In the genomic region with DNA sequence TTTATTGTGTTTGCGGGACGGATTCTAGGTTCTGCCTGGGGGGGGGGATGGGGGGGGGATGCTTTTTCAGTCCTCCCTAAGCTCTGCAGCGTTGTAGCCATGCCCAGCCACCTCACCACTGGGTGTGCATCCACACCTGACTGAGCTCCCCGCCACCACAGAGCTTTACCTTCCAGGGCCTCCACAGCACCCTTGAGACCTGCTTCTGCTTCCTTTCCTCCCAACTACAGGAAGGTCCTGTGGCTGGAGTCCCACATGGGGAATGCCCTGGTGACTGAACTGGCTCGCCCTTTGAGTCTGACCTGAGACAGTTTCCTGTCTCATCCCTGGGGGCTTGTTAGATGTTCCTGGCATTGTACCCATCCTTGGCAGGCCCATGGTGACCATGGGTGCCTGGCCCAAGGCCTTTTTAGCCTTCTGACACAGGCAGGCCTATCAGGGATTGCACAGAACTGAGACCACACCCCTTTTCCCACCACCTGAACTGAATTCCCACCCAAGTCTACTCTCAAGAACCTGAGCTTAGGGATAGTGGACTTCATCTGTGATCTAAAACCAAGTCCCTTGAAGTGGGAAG, we compare ENCODE assay signal across 14 mouse cellular contexts. TPM values are rescaled to one million over a fixed set of nuclear protein-coding genes. Genes with fewer than 3 reads are reported as not detected.
DNase-seq lines count a peak whose midpoint lies in the region; ATAC-seq and TF ChIP-seq lines count a peak whose summit lies in the region.
"Had no signal": no experiment of that assay in that cellular context is flagged by ENCODE, and none has a peak within 500 bp of the region (broad histone marks: within the 10 kb centered on the region; RNA-seq: fewer than 3 reads in every experiment).

No protein-coding gene starts in this region.

- H3K4me2 ChIP-seq in neural tube, embryonic 12.5 days (replicated peaks), result peak overlapping the region; percentile 77
- H3K4me2 ChIP-seq in hindbrain, postnatal 0 days (ENCODE audit: low read depth, low read length), result peak overlapping the region; percentile 77; the same call in 1 of the 2 replicates
- H3K4me2 ChIP-seq in midbrain, postnatal 0 days (ENCODE audit: low read depth, low read length, poor library complexity, severe bottlenecking), result no peak overlapping the region

- WGBS in neural tube, embryonic 12.5 days, result 89% methylated on average over 5 of the region's 5 CpGs
- 83% methylated on average over 5 of the region's 5 CpGs for WGBS in hindbrain, postnatal 0 days
- 76% methylated on average over 5 of the region's 5 CpGs for WGBS in midbrain, postnatal 0 days

- no peaks in the 10 kb centered on the region for H3K9me3 ChIP-seq in erythroblast, embryonic 14.5 days (ENCODE audit: control insufficient read depth, low read length)
- H3K9me3 ChIP-seq in neural tube, embryonic 12.5 days, result no peaks in the 10 kb centered on the region
- no peaks in the 10 kb centered on the region for H3K9me3 ChIP-seq in hindbrain, postnatal 0 days (ENCODE audit: low read length)
- H3K9me3 ChIP-seq in midbrain, postnatal 0 days (ENCODE audit: low read length), result no peaks in the 10 kb centered on the region
- H3K9me3 ChIP-seq: heart, embryonic 10.5 days had no signal

- H3K27ac ChIP-seq in neural tube, embryonic 12.5 days, result no peak overlapping the region
- H3K27ac ChIP-seq in hindbrain, postnatal 0 days, result 0 out of 2 replicates have a peak overlapping the region, but pooled peaks have one; percentile 15
- no peak overlapping the region for H3K27ac ChIP-seq in midbrain, postnatal 0 days (ENCODE audit: low read depth, low read length)
- H3K27ac ChIP-seq: heart, embryonic 10.5 days; macrophage had no signal

- intact Hi-C loops in left cerebral cortex, postnatal 25 days (cut with DNase I), result no loop called here

- no peak for TF ChIP-seq CTCF in hindbrain, postnatal 0 days (IDR thresholded peaks at IDR 0.05; ENCODE audit: low read depth)
- TF ChIP-seq CTCF in midbrain, postnatal 0 days (IDR thresholded peaks at IDR 0.05), result no peak

- H3K27me3 ChIP-seq in erythroblast, embryonic 14.5 days (ENCODE audit: control insufficient read depth), result no peaks in the 10 kb centered on the region
- H3K27me3 ChIP-seq in neural tube, embryonic 12.5 days (replicated peaks), result no peaks in the 10 kb centered on the region
- H3K27me3 ChIP-seq in hindbrain, postnatal 0 days (ENCODE audit: insufficient read depth, low read length), result no peaks in the 10 kb centered on the region
- no peaks in the 10 kb centered on the region for H3K27me3 ChIP-seq in midbrain, postnatal 0 days (ENCODE audit: insufficient read depth, low read length)

- H3K4me3 ChIP-seq in erythroblast, embryonic 14.5 days (replicated peaks), result peak overlapping the region; percentile 85
- no peak overlapping the region for H3K4me3 ChIP-seq in neural tube, embryonic 12.5 days
- H3K4me3 ChIP-seq in hindbrain, postnatal 0 days (ENCODE audit: low read length), result no peak overlapping the region
- H3K4me3 ChIP-seq in midbrain, postnatal 0 days (ENCODE audit: low read depth, low read length), result no peak overlapping the region
- H3K4me3 ChIP-seq: heart, embryonic 10.5 days had no signal

- no peak overlapping the region for H3K9ac ChIP-seq in neural tube, embryonic 12.5 days
- no peak overlapping the region for H3K9ac ChIP-seq in hindbrain, postnatal 0 days (replicated peaks; ENCODE audit: low read length)
- H3K9ac ChIP-seq in midbrain, postnatal 0 days (replicated peaks; ENCODE audit: low read length, poor library complexity, severe bottlenecking), result 0 out of 2 replicates have a peak overlapping the region, but pooled peaks have one; percentile 13

- peaks cover 89% of the 10 kb centered on the region for H3K4me1 ChIP-seq in erythroblast, embryonic 14.5 days (ENCODE audit: control insufficient read depth)
- H3K4me1 ChIP-seq in neural tube, embryonic 12.5 days, result peaks cover 74% of the 10 kb centered on the region
- peaks cover 42% of the 10 kb centered on the region for H3K4me1 ChIP-seq in hindbrain, postnatal 0 days (ENCODE audit: insufficient read depth, low read length)
- H3K4me1 ChIP-seq in midbrain, postnatal 0 days (ENCODE audit: insufficient read depth, low read length), result peaks cover 22% of the 10 kb centered on the region

- ATAC-seq in erythroblast, adult 5-6 weeks (replicated peaks; ENCODE audit: low FRiP score, poor library complexity, severe bottlenecking), result no peak
- no peak for ATAC-seq in neural tube, embryonic 12.5 days (ENCODE audit: low FRiP score, low read depth)
- no peak for ATAC-seq in hindbrain, postnatal 0 days
- no peak for ATAC-seq in midbrain, postnatal 0 days (ENCODE audit: low FRiP score)
- ATAC-seq: inflammation-experienced regulatory T-cells, adult 6 months had no signal

- H3K36me3 ChIP-seq in erythroblast, embryonic 14.5 days (ENCODE audit: control insufficient read depth), result peaks cover 75% of the 10 kb centered on the region
- H3K36me3 ChIP-seq in neural tube, embryonic 12.5 days, result peaks cover 3% of the 10 kb centered on the region; the same call in 1 of the 2 replicates
- no peaks in the 10 kb centered on the region for H3K36me3 ChIP-seq in hindbrain, postnatal 0 days (ENCODE audit: insufficient read depth, low read length)
- 0 out of 2 replicates have a peak, but pooled peaks cover 3% of the 10 kb centered on the region for H3K36me3 ChIP-seq in midbrain, postnatal 0 days (ENCODE audit: insufficient read depth, low read length)

- DNase-seq in neural tube, embryonic 10.5 days (ENCODE audit: extremely low spot score, low spot score), result no peak
- DNase-seq in hindbrain, postnatal 0 days (ENCODE audit: low spot score), result no peak
- DNase-seq in midbrain, postnatal 0 days (ENCODE audit: low spot score), result no peak
- no peak for DNase-seq in layer of hippocampus, postnatal 36 days
- no peak for DNase-seq in left cerebral cortex, postnatal 25 days (ENCODE audit: low spot score in 2 of 2)
- DNase-seq: kidney, postnatal 4 days; left cerebral cortex, postnatal 4 days had no signal

RNA-seq across cellular contexts. Expression of a gene that starts 14.4 kb away (rescaled TPM):
- polyA plus RNA-seq in erythroblast, embryonic 14.5 days (2012), result 3.1 and 3.2 TPM in 2 replicates
- 19.9 and 22.1 TPM in 2 replicates for total RNA-seq in erythroblast, adult 5-6 weeks (2015; ENCODE audit: low replicate concordance)
- total RNA-seq in erythroblast, adult 5-6 weeks (2017; ENCODE audit: low replicate concordance), result 33.7 and 49.8 TPM in 2 replicates
- 18.9 and 20.5 TPM in 2 replicates for polyA plus RNA-seq in neural tube, embryonic 12.5 days (2016; fragmentation: Nextera tagmentation; extraction: Ambion mirVana)
- 47.5 and 49.5 TPM in 2 replicates for total RNA-seq in hindbrain, postnatal 0 days (2014; rRNA removed)
- 26.6 and 28.1 TPM in 2 replicates for polyA plus RNA-seq in hindbrain, postnatal 0 days (2015; fragmentation: Nextera tagmentation; extraction: Ambion mirVana)
- 40.3 and 43.7 TPM in 2 replicates for total RNA-seq in midbrain, postnatal 0 days (2014; rRNA removed)
- polyA plus RNA-seq in midbrain, postnatal 0 days (2015; fragmentation: Nextera tagmentation; extraction: Ambion mirVana), result 26.3 and 29.2 TPM in 2 replicates
- total RNA-seq in layer of hippocampus, postnatal 36 days (2021), result 10 to 100 TPM; 21.6 to 24.1 TPM
- 10 to 100 TPM; 17.4 to 20.5 TPM for total RNA-seq in left cerebral cortex, postnatal 25 days (2021)

RNA-seq across cellular contexts. Expression of a gene that starts 31.6 kb away (rescaled TPM):
- polyA plus RNA-seq in erythroblast, embryonic 14.5 days (2012), result 9.1 and 10.7 TPM in 2 replicates
- total RNA-seq in erythroblast, adult 5-6 weeks (2015; ENCODE audit: low replicate concordance), result 21.3 and 41.8 TPM in 2 replicates
- 29.8 and 37.1 TPM in 2 replicates for total RNA-seq in erythroblast, adult 5-6 weeks (2017; ENCODE audit: low replicate concordance)
- 43.1 and 47.5 TPM in 2 replicates for polyA plus RNA-seq in neural tube, embryonic 12.5 days (2016; fragmentation: Nextera tagmentation; extraction: Ambion mirVana)
- total RNA-seq in hindbrain, postnatal 0 days (2014; rRNA removed), result 33.5 and 34.1 TPM in 2 replicates
- 49.9 and 55.6 TPM in 2 replicates for polyA plus RNA-seq in hindbrain, postnatal 0 days (2015; fragmentation: Nextera tagmentation; extraction: Ambion mirVana)
- total RNA-seq in midbrain, postnatal 0 days (2014; rRNA removed), result 15.2 and 22.3 TPM in 2 replicates
- 30.6 and 33.7 TPM in 2 replicates for polyA plus RNA-seq in midbrain, postnatal 0 days (2015; fragmentation: Nextera tagmentation; extraction: Ambion mirVana)
- total RNA-seq in layer of hippocampus, postnatal 36 days (2021), result 10 to 100 TPM; 21.0 to 25.4 TPM
- 10 to 100 TPM; 18.4 to 19.9 TPM for total RNA-seq in left cerebral cortex, postnatal 25 days (2021)

RNA-seq across cellular contexts. Expression of a gene that starts 31.6 kb away (rescaled TPM):
- 0.06 and 0.17 TPM in 2 replicates for polyA plus RNA-seq in erythroblast, embryonic 14.5 days (2012)
- 0.77 TPM in 1 of 2 replicates, not detected in the other for total RNA-seq in erythroblast, adult 5-6 weeks (2015; ENCODE audit: low replicate concordance)
- total RNA-seq in erythroblast, adult 5-6 weeks (2017; ENCODE audit: low replicate concordance), result 0.94 and 2.0 TPM in 2 replicates
- 4.9 and 5.0 TPM in 2 replicates for polyA plus RNA-seq in neural tube, embryonic 12.5 days (2016; fragmentation: Nextera tagmentation; extraction: Ambion mirVana)
- total RNA-seq in hindbrain, postnatal 0 days (2014; rRNA removed), result 5.5 and 6.8 TPM in 2 replicates
- 2.3 and 2.8 TPM in 2 replicates for polyA plus RNA-seq in hindbrain, postnatal 0 days (2015; fragmentation: Nextera tagmentation; extraction: Ambion mirVana)
- total RNA-seq in midbrain, postnatal 0 days (2014; rRNA removed), result 5.9 and 7.4 TPM in 2 replicates
- polyA plus RNA-seq in midbrain, postnatal 0 days (2015; fragmentation: Nextera tagmentation; extraction: Ambion mirVana), result 2.5 and 2.8 TPM in 2 replicates
- 1 to 10 TPM; 6.9 to 7.3 TPM for total RNA-seq in layer of hippocampus, postnatal 36 days (2021)
- 1 to 10 TPM; 5.9 to 6.6 TPM for total RNA-seq in left cerebral cortex, postnatal 25 days (2021)

RNA-seq across cellular contexts. Expression of a gene that starts 45.1 kb away (rescaled TPM):
- 0.06 and 0.42 TPM in 2 replicates for polyA plus RNA-seq in erythroblast, embryonic 14.5 days (2012)
- not detected in 2 replicates for total RNA-seq in erythroblast, adult 5-6 weeks (2015; ENCODE audit: low replicate concordance)
- 1.5 TPM in 1 of 2 replicates, not detected in the other for total RNA-seq in erythroblast, adult 5-6 weeks (2017; ENCODE audit: low replicate concordance)
- polyA plus RNA-seq in neural tube, embryonic 12.5 days (2016; fragmentation: Nextera tagmentation; extraction: Ambion mirVana), result 1.2 and 2.0 TPM in 2 replicates
- total RNA-seq in hindbrain, postnatal 0 days (2014; rRNA removed), result 0.61 and 0.73 TPM in 2 replicates
- polyA plus RNA-seq in hindbrain, postnatal 0 days (2015; fragmentation: Nextera tagmentation; extraction: Ambion mirVana), result 1.8 and 2.7 TPM in 2 replicates
- total RNA-seq in midbrain, postnatal 0 days (2014; rRNA removed), result 1.2 and 1.6 TPM in 2 replicates
- 2.4 and 3.2 TPM in 2 replicates for polyA plus RNA-seq in midbrain, postnatal 0 days (2015; fragmentation: Nextera tagmentation; extraction: Ambion mirVana)
- total RNA-seq in layer of hippocampus, postnatal 36 days (2021), result 1 to 10 TPM; 1.7 to 2.9 TPM
- 1 to 10 TPM; 1.1 to 2.2 TPM for total RNA-seq in left cerebral cortex, postnatal 25 days (2021)
- polyA plus RNA-seq: C2C12; inflammation-experienced regulatory T-cells, adult 6 months had no signal

RNA-seq across cellular contexts. Expression of a gene that starts 60.0 kb away (rescaled TPM):
- polyA plus RNA-seq in erythroblast, embryonic 14.5 days (2012), result 2.9 and 4.1 TPM in 2 replicates
- total RNA-seq in erythroblast, adult 5-6 weeks (2015; ENCODE audit: low replicate concordance), result 5.2 and 7.7 TPM in 2 replicates
- 5.6 and 9.9 TPM in 2 replicates for total RNA-seq in erythroblast, adult 5-6 weeks (2017; ENCODE audit: low replicate concordance)
- polyA plus RNA-seq in neural tube, embryonic 12.5 days (2016; fragmentation: Nextera tagmentation; extraction: Ambion mirVana), result 51.9 and 54.9 TPM in 2 replicates
- 47.6 and 48.6 TPM in 2 replicates for total RNA-seq in hindbrain, postnatal 0 days (2014; rRNA removed)
- polyA plus RNA-seq in hindbrain, postnatal 0 days (2015; fragmentation: Nextera tagmentation; extraction: Ambion mirVana), result 69.8 and 71.9 TPM in 2 replicates
- total RNA-seq in midbrain, postnatal 0 days (2014; rRNA removed), result 50.9 and 76.4 TPM in 2 replicates
- polyA plus RNA-seq in midbrain, postnatal 0 days (2015; fragmentation: Nextera tagmentation; extraction: Ambion mirVana), result 80.6 and 84.8 TPM in 2 replicates
- 10 to 100 TPM; 41.4 to 44.5 TPM for total RNA-seq in layer of hippocampus, postnatal 36 days (2021)
- 10 to 100 TPM; 43.5 to 45.1 TPM for total RNA-seq in left cerebral cortex, postnatal 25 days (2021)
